Mouse (Mus musculus) myocyte (in vitro differentiated cells): ENCODE results near the gene Notch2.

Experiments
- E2F4 ChIP-seq: IDR thresholded peaks from one replicate; pipeline ENCODE4 v1.6.1; 2011; ENCODE audit warnings: mild to moderate bottlenecking, control low read depth, moderate library complexity; ENCODE audit not compliant: insufficient read depth
- POLR2A ChIP-seq: IDR thresholded peaks from one replicate; pipeline ENCODE4 v1.6.1; 2011; ENCODE audit warnings: low read depth, mild to moderate bottlenecking, control low read depth, moderate library complexity; ENCODE audit not compliant: insufficient read length
- POLR2AphosphoS2 ChIP-seq: IDR thresholded peaks from one replicate; pipeline ENCODE4 v1.6.1; 2011; ENCODE audit warnings: low read depth, control low read depth; ENCODE audit not compliant: insufficient read length
- TCF12 ChIP-seq: IDR thresholded peaks from one replicate; pipeline ENCODE4 v1.6.1; 2011; ENCODE audit warnings: mild to moderate bottlenecking, control low read depth; ENCODE audit not compliant: poor library complexity, insufficient read depth, severe bottlenecking
- TCF3 ChIP-seq: IDR thresholded peaks from one replicate; pipeline ENCODE4 v1.6.1; 2011; ENCODE audit warnings: low read depth, control low read depth; ENCODE audit not compliant: insufficient read length

DNA sequence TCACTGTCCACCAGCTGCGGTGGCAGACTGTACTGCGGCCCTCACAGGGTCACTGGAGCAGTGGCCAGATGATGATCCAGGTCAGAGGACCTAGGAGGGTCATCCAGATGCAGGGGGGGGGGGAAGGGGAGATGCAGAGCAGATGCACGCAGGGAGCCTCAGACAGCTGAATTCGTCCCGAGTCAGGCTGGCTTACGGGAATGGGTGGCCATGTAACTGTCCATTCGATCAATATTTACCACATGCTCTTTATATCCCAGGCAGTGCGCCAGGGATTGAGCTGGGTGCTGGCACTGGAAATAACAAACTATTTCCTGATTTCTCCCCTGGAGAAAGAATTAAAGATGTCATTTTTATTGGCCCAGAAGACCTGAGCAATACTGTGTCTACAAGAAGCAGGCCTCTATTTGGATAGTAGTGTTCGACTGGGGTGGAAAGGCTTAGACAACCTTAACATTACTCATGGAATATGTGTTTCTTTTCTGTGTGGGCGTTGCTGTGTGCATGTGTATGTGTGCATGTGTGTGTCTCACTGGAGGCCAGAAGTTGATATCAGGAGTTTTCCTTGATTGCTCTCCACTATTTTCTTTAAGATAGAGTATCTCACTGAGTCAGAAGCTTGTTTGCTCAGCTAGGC lies 28.3 kb upstream of the Notch2 start:
- TF ChIP-seq E2F4 (no peak), POLR2A (no peak), TCF12 (no peak), POLR2AphosphoS2 (no peak), TCF3 (no peak)
